Mouse (Mus musculus) gastrocnemius, adult 2 months (tissue): ENCODE results near the gene Pxn. TPM values are rescaled to one million over a fixed set of nuclear protein-coding genes. Genes with fewer than 3 reads are reported as not detected.

Experiments
- DNase-seq: peaks from one replicate; pipeline ENCODE4 v3.0.0; 2022
- H3K27ac ChIP-seq: fragments of 200-600 bp; 2 replicates; pipeline ENCODE4 v1.8.1; 2022; ENCODE audit warnings: mild to moderate bottlenecking
- H3K4me3 ChIP-seq: fragments of 200-600 bp; 2 replicates; pipeline ENCODE4 v1.8.1; 2022; ENCODE audit warnings: mild to moderate bottlenecking, moderate library complexity
- CTCF ChIP-seq: fragments of 200-600 bp; IDR thresholded peaks from 2 replicates; pipeline ENCODE4 v1.8.1; 2022; ENCODE audit warnings: antibody characterized with exemption, mild to moderate bottlenecking, moderate library complexity
- intact Hi-C: fragments of 180-260 bp; cut with DNase I; formaldehyde crosslinking; loops from one replicate; pipeline ENCODE4 v1.15.1; 2025
- total RNA-seq, 2 experiments: library from RNA; stranded (reverse); gene quantifications; 2 replicates each; pipeline ENCODE4 v1.2.3; 2021

Gene Pxn
- total RNA-seq, 2 experiments from 2014 or later: 79.2 to 95.2 TPM

DNA sequence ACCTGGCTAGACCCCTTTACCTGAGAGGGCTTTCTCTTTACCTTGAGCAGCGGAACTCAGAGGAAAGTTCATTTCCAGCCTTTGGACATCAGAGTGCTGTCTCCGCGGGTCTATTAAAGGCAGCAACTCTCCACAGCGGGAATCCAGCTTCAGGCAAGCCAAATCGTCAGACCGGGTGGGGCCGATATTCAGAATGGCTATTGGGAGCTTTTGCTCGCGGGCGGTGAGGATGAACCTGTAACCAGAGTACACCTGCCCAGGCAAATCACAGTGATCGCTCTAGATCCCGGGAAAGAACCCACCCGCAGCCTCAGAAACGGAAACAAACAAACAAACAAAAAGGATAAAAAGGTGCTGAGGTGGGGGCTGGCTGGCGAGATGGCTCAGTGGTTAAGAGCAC is 26.9 kb upstream of the Pxn start:
- no peak overlapping the region for H3K27ac ChIP-seq
- intact Hi-C loops: no loop called here
- DNase-seq: no peak
- TF ChIP-seq CTCF: no peak
- no peak overlapping the region; the same call in 1 of the 2 replicates for H3K4me3 ChIP-seq

DNA sequence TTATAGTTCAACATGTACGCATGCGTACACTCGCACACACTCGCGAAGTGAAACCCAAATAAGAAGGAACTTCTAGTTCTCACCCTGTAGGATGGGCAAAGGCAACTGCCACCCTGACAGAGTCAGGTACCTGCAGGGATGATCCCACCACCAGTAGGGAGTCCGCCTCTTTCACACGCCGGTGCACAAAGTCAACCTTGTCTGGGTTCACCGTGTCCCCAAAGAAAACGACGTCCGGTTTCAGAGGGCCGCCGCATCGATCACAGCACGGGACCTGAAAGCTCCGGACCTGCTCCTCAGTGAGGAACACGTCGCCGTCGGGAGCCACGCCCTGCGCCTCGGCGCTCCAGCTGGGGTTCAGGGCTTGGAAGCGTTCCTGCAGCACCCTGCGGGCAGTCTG is 26.4 kb upstream of the Pxn start:
- peak; percentile 34 for DNase-seq
- H3K4me3 ChIP-seq: peak overlapping the region; percentile 47
- intact Hi-C loops: no loop called here
- no peak overlapping the region for H3K27ac ChIP-seq
- TF ChIP-seq CTCF: no peak

DNA sequence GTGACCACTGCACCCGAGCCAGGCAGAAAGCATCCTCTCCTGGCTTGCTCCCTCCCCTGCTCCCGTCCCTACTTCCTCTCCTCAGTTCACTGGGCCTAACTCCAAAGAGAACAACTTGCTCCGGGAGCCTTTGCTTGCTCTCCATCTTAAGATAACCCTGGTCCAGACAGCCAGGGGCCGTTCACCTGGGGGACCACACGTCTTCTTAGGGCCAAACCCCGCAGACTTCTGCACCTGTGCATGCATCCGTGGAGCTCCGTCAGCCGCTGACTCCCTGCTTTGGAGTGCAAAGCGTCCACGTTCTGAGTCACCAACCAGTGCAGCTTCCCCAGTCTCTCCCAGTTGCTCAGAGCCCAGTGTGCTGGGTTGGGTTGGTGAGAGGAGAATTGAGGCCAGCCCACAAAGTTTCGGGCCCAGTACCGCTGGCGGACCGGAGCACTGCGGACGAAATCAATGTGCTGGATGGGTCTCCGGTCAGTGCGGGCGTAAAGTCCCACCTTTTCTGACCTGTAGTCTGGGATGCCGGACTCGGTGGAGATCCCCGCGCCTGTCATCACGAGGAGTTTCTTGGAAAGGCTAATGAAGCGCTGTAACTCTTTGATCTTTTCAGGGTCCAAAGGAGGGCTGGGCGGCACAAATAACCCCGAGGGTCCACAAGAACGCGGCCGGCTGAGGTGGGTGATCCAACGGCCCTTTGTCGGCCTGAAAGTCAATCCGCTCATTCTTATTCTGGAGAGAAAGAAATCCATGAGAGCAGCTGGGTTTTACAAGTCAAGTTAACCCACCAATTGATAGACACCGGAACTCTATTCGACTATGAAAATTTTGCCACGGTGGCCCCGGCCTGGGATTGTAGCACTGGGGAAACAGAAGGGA is 23.8 kb upstream of the Pxn start:
- no peak for TF ChIP-seq CTCF
- intact Hi-C loops: no loop called here
- Histone ChIP-seq H3K4me3 (no peak overlapping the region), H3K27ac (no peak overlapping the region)
- no peak for DNase-seq

DNA sequence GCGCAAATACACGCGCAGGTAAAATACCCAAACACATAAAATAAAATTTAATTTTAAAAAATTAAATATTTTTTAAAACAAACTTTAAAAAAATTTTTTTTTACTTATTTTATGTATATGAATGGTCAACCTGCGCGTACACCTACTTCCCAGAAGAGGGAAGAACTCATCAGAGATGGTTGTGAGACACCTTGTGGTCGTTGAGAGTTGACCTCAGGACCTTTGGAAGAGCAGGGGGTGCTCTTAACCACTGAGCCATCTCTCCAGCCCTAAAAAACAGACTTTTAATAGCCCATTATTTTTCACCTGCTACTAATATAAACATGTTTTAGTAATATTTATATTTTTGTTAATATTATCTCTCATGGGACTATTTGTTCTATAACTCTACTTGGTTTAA is 23.1 kb upstream of the Pxn start:
- Histone ChIP-seq H3K27ac (peak overlapping the region; percentile 91; the same call in 1 of the 2 replicates), H3K4me3 (peak overlapping the region; percentile 77)
- no peak for DNase-seq
- intact Hi-C loops: no loop called here
- peak; percentile 40; the same call in 1 of the 2 replicates for TF ChIP-seq CTCF

DNA sequence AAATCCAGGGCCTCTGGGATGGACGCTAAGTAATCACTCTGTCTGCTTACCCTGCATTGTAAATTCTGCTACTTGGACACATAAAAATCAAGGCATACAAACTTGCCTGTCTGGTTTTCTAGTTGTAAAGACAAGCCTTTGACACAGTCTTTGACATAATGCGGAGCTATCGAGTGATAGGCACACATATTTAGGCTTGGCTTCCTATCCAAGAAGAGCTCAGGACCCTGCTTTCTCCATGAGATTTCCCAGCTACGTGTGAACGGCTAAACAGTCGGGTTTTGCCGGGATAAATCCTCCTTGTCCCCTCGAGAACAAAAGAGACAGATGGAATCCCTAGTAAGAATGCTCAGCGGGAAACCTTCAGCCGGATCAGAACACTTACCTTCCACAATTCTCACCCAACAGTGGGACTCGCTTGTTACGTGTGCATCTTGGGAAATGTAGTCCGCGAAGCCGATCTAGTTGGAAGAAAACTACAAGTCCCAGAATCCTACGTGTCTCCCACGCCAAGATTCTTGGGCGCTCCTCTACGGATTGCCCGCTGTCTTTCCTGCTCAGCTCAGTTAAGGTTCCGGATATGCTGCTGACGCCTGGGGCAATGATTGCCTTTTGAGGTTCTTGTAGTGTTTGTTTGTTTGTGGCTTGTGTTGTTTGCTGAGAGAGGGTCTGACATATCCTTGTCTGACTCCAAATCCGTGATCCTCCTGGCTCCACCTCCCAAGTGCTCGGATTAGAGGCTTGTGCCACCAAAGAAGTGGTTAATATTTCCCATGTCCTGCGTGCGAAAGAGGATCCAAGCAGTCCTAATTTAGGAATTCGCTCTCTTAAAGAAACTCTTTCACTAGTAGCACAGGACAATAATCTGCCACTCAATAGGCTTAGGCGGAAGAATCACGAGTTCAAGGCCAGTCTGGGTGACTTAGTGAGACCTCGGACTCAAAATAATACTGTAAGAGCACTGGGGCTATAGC is 22.2 kb upstream of the Pxn start, which contains the start of gene Sirt4:
TSS of gene Sirt4 (minus strand) at position 779 of the 974 bp plus-strand sequence.
- no peak for TF ChIP-seq CTCF
- Histone ChIP-seq H3K4me3 (peak within 1 kb of the TSS; percentile 77), H3K27ac (peak within 1 kb of the TSS; percentile 91)
- intact Hi-C loops: no loop called here
- DNase-seq: peak; percentile 82

DNA sequence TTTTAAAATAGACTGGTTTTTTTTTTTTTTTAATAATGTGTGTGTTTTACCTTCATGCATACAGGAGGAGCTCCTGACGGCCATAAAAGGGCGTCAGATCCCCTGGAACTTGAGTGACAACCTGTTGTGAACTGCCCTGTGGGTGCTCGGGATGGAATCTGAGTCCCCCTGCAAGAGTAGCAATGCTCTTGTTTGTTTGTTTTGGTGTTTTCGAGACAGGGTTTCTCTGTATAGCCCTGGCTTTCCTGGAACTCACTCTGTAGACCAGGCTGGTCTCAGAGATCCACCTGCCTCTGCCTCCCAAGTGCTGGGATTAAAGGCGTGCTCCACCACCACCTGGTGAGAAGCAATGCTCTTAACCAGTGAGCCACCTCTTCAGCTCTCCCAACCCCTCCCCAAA is 21.5 kb upstream of the Pxn start:
- H3K27ac ChIP-seq: peak overlapping the region; percentile 91
- intact Hi-C loops: no loop called here
- TF ChIP-seq CTCF: no peak
- DNase-seq: no peak
- peak overlapping the region; percentile 77 for H3K4me3 ChIP-seq

DNA sequence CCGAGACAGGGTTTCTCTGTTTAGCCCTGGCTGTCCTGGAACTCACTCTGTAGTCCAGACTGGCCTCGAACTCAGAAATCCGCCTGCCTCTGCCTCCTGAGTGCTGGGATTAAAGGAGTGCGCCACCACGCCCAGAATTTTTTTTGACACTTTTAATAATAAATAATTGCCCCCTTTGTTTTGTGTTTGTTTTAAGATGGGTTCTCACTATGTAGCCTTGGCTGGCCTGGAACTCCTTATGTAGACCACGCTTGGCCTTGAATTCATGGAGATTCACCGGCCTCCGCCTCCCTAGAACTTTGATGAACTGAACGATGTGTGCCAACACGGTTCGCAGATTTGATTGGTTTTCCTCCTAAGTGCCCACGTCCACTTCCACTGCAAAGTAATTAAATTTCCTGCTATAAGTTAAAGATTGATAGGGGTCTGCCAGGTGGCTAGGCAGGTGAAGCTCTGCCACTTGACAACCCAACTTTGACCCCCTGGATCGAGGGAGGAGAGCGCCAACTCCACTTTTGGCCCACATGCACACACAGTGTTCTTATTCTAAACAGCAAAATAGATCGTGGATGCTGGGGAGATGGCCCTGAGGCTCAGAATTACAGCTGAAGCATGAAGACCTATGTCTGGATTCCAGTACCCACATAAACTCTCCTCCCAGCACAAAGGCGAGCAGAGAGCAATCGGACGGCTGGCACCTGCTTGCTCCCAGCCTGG is 20.8 kb upstream of the Pxn start:
- TF ChIP-seq CTCF: no peak
- intact Hi-C loops: no loop called here
- Histone ChIP-seq H3K27ac (no peak overlapping the region), H3K4me3 (no peak overlapping the region)
- DNase-seq: no peak

DNA sequence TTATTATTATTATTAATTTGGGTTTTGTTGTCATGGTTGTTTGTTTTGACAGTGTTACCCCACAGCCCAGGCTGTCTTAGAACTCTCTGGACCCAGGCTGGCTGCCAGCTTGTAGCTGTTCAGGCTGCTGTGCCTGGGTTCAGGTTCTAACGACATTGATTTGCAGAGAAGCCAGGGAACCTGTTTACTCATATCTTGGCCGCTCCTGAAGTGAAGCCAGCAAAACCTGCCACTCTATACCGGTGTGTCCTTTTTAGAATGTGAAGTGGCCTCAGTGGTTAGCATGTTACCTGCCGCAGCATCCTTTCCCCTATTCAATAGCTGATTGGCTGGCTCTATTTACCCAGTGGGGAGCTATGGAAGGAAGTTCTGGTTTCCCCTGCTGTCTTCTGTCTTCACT is 19.8 kb upstream of the Pxn start:
- TF ChIP-seq CTCF: no peak
- no peak for DNase-seq
- intact Hi-C loops: no loop called here
- Histone ChIP-seq H3K27ac (no peak overlapping the region), H3K4me3 (no peak overlapping the region)

DNA sequence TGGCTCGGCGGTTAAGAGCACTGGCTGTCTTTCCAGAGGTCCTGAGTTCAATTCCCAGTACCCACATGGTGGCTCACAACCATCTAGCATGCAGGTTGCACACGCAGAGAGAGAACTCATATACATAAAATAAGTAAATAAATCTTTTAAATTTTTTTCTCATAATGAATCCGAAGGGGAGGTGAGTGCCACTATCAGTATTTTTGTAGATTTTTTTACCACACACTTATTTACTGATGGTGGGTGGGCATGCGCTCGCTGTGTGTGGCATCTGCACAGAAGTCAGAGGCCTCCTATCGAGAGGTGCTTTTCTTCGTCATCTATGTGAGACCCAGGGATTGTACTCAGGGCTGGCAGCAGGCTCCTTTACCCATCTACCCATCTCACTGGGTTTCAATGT is 19.1 kb upstream of the Pxn start:
- Histone ChIP-seq H3K4me3 (no peak overlapping the region), H3K27ac (no peak overlapping the region)
- DNase-seq: no peak
- TF ChIP-seq CTCF: no peak
- intact Hi-C loops: no loop called here

DNA sequence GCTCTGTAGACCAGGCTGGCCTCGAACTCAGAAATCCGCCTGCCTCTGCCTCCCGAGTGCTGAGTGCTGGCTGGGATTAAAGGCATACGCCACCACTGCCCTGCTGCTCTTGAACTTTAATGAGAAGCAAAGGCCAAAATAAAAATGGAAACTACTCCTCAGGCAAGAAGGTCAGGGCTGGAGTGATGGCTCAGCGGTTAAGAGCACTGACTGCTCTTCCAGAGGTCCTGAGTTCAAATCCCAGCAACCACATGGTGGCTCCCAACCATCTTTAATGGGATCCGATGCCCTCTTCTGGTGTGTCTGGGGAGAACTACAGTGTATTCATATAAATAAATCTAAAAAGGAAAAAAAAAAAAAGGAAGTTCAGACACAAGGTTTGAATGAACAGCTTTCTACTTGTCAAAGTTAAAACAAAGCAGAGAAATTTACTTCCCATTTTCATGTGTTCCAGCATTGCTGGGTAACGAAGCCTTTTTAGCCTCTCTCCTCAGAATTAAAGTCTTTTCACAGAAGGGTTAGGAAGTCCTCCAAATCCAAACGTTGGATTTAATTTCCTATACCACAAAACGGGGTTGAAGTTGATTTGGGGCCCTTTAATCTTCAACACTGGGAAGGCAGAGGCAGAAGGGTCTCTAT is 18.4 kb upstream of the Pxn start:
- intact Hi-C loops: no loop called here
- Histone ChIP-seq H3K27ac (peak overlapping the region; percentile 100), H3K4me3 (peak overlapping the region; percentile 76; the same call in 1 of the 2 replicates)
- no peak for DNase-seq
- no peak for TF ChIP-seq CTCF

DNA sequence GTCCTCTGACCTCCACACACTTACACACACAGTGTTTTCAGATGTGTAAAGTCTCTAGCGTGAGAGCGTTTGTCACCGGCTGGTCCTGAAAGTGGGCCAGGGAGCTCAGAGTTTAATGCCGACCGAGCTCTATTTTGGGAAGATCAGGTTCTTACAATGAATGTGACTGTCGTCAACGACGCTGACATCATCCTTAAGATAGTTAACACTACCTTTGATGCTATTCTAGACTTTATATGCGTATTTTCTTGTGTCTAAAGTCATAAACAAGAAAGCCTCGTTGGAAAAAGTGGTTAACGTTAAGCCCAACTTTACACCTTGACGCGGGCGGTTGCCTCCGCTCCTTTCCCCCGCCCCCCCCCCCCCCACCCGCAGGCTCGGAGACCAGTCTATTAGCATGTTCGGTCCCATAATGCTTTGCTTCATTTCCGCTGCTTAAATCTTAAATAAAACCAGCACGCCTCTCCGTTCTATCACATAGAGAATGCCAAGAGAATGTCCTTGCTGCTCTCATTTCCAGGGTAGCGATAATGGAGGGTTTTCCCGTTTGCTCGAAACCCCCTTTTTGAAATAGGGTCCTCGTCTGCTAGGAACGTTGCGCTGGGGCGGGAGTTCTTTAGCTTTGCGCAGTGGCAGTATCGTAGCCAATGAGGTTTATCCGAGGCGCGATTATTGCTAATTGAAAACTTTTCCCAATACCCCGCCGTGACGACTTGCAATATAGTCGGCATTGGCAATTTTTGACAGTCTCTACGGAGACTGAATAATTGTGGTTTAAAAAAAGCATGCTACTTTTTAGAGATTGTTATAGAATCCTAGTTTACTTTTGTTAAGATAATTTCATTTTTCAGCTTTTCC is 17.4 kb upstream of the Pxn start:
- Histone ChIP-seq H3K4me3 (peak overlapping the region; percentile 76), H3K27ac (peak overlapping the region; percentile 100)
- no peak for TF ChIP-seq CTCF
- intact Hi-C loops: no loop called here
- DNase-seq: peak; percentile 72
